Mouse (Mus musculus) WW6 (cell line): ENCODE measurements at regions not wholly inside any gene's neighbourhood (a gene's known extent, or its start where the extent isn't known, plus 50 kb on each side); places are given as distances from the start of the nearest gene placed in this dataset.
"Not testable (repeated sequence)": the region's sequence is repeated elsewhere in the genome, so short reads cannot be mapped to it uniquely, and the experiment has no call there.

Source experiments
- DNase-seq: peaks from one replicate; pipeline ENCODE4 v3.0.0-alpha.2; 2013; ENCODE audit warnings: low read depth, low spot score

DNA sequence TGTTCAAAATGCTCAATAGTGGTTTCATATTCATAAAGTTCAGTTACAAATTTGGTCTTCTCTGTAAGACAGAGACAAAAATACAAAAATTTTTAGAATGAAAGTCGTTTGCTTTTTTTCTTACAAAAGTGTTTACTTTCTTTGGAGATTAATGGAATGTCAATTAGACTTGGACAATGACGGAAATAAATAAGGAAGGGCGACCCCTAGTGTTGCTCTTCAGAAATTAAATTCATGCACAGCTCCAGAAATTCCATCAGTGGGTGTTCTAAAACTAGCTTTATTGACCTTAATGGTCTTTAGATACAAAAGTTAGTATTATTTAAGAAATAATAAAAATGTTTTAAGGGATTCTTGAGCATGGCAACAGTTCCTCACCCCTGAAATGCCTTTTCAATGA is 141.8 kb upstream of the Lama2 start:
- peak; percentile 3 for DNase-seq

DNA sequence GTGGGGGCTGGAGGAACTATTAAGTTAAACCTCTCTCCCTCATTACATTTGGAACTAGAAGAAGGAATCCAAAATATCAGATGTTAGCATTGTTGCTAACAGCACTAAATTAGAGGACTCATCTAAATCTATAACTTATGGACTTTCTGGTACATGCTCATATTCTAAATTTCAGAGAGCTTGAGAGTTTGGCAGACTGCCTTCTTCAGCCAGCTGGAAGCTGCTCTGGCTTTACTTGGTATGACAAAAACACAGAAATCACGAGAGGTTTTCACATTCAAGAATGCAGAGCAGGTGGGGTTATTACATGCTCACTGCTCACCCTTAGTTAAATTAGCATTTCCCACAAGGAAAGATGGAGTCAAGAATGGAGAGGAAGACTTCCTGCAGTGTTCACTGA is 182.8 kb upstream of the Lama2 start:
- DNase-seq, result no peak

DNA sequence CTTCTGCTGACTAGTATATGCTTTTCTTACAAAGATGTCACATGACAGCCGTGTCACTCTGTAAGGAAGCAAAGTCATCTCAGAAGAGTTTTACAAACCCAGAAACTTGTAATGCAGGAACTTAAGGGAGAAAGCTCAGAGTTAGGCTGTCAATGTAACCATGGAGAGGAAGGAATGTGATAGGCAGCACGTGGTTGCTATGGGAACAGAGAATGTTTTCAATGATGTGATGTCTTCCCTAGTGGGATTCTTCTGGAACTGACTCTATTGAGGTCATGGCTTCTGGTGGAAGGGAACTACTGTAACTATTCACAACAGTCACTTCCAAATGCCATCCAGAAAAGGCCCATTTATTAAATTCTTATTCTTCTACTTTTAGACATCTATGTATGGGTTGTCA is 190.0 kb upstream of the Lama2 start:
- no peak for DNase-seq

DNA sequence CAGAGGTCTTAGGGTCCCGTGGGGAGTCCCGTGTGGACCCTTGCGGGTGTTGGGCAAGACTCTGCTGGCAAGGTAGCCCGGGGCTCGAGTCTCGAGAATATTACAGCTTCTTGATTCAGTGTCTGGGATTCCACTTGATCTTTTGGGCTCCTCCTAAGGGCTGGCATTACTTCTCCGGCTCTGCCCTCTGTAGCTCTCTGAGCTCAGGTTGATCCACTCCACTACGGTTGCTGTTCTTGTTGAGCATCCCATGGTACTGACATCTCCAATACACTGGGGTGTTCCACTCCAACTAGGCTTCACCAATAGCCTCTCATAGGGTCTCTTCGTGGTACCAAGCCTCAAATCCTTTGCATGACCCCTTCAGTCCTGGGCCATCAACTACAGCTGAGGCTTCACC is 206.1 kb upstream of the Lama2 start:
- DNase-seq, result not testable (repeated sequence)

DNA sequence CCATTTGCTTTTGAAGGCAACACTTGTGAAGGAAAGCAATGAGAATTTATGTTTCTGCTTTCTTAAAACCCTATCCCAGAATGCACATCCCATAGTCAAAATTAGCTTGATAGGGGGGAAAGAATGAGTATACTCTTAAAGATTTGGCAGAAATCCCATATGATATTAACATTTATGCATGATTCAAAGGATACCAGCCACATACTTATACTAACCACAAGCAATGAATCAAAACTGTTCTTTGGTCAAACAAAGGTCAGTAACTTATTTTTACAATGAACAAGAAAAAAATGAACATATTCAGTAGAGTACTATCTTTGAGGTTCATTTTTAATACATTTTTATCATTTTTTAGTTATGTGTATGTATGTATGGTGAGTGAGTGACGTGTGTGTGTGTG is 208.8 kb upstream of the Lama2 start:
- DNase-seq, result no peak

DNA sequence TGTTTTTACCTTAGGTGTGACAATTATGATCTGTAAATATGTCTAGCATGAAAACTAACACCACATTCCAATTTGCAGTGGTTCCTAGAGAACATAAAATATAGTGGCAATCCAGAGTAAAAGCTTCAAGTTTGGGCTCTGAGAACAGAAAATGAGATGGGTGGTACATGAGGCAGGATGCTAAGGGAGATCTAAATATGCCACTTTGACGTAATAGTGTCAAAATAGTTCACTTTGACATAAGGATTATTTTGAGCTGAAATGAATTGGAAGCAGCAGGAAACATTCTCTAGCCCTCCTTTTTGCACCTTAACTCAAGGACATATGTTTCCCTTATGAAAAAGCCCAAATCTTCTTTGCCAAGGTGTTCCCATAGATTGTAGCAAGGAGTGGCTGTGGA is 219.1 kb upstream of the Lama2 start:
- no peak for DNase-seq

DNA sequence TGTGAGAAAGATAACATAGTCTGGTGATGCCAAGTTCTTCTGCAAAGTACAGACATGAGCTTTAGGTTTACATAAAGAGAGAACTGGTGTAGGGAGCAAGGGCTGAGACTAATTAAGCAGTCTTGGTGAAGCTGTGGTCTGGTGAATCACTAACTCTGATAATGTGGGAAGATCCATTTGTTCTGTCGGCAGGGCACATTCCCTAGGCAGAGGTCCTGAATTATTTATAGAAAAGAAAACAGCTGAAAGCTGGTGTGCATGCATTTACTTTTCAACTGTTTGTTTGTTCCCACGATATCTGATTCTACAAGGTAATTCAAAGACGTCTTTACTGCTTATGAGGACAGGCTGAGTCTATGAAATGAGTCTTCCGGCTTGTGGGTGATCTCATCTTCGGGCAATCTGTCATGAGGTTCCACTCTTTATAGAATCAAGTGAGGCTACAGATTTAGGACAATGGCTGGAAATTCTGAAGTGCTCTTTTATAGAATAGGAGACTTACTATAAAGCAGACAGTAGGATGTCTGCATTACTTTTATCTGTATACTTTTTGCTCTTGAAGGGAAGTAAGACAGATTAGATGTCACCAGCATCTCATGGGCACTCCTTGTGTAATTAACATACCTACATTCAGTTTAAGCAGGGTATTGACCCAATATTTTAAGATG is 221.6 kb upstream of the Lama2 start:
- no peak for DNase-seq

DNA sequence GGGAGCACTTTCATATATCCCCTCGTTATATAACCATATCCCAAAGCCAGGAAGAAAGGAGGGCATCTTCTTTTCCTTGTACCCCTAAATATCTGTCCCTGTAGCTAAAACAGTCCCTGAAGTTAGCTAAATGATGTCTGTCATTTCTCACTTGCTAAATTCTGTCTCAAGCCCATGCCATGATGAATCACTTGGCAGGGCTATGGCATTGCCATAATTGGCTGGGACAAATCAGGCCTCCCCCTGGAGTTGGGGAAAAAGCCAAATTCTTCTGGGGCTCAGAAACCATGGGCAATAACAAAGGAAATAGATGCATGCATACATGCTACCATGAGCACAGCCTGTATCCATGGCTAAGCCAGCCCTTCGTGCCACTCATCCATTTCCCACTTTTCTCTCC is 223.5 kb upstream of the Lama2 start:
- no peak for DNase-seq

DNA sequence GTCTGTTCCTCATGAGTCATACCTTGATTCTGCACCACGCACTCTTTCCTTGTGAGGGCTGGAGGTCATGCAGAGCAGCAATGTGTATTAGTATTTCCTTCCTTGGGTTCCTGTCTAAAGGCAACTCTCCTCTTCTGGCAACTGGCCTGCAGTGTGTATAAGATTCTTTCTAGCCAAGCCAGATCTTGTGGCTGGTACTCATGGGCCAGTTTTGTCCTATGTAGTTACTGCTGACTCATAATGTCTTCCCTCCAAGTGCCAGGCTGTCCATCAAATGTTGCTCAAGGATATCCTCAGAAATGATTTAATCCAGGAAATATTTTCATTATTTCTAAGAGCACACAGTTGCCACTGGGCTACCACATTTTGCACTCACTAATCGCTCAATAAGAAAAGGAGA is 211.0 kb upstream of the Ptprk start:
- no peak for DNase-seq

DNA sequence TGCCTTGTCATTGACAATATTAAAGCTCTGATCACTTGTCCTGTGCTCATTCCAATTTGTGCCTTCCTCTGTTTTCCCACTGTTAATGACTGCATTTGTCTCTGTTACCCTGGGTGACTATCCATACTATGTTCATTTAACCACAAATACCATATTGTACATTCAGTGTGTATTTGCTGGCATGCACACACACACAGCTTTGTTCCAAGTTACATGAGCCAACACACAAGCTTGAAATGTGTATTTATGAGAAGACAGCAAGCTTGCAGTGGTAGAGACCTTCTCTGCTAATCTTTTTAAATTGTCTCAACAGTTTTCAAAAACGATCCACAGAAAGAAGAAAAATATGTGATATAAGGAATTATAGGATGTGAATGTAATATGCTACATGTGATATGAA is 193.8 kb upstream of the Ptprk start:
- DNase-seq, result no peak

DNA sequence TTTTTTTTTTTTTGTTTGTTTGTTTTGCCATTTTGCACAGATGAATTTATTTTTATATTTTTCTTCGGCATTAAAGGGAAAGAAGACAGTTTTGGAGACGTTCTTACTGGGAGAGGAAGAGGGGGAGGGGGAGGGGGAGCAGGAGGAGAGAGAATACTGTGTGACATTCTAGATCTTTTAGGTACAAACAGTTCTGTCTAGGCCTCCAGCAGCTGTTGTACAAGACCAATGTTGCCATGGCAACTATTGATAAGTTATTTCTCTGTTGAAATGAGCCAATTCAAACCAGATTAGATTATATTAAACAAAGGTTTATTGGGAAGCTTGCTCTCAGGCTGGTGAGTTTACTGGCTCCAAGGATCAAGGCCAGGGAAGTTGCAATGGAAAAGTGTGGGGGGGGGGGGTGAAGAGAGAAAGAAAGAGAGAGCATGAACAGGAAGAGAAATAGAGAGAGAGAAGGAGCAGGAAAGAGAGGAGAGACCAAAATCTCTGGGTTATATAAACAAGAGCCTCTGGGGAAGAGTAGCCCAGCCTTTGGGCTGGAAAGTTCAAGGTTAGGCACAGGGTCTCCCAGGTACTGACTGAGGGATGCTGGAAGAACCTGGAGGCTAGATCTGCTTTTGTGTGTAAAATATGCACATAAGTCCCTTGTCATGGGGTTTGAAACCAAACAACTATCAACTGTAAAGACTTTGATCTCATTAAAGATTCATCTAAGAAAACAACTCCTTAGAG is 182.7 kb upstream of the Ptprk start:
- no peak for DNase-seq

DNA sequence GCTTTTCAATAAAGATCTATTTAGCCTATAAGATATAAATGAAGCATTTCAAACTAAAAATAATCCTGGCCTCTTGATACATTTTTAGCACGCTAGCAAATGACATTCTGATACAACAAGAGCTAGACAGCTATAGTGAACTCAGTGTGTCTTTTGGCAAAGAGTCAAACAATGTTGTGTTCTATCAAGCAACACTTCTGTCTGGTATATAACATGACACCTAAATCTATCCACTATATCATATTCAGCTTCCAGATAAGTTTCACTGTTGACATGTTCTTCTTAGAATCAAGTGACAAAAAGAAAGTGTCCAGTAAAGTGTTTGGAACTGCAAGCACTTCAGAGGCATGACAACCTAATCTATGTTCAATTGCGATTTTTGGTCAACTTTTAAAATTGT is 158.2 kb upstream of the Ptprk start:
- DNase-seq, result no peak

DNA sequence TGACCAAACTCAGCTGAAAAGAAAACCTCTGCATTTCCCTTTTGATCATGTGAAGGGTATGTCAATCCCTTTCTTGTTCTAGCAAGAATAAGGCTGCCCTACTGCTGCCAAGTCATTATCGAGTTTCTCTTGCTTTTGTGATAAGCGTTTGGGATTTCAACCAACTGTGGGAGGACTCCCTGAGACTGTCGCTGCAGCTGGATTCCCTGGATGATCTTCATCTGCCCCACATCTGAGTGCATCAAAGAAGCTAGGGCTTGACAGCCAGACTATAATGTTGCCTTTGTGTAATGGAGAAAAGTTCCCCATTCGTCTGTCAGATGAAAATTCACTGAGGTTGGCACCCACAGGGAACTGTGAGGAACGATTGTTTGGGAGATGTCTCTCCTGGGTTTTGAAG is 147.4 kb upstream of the Ptprk start:
- DNase-seq, result no peak

DNA sequence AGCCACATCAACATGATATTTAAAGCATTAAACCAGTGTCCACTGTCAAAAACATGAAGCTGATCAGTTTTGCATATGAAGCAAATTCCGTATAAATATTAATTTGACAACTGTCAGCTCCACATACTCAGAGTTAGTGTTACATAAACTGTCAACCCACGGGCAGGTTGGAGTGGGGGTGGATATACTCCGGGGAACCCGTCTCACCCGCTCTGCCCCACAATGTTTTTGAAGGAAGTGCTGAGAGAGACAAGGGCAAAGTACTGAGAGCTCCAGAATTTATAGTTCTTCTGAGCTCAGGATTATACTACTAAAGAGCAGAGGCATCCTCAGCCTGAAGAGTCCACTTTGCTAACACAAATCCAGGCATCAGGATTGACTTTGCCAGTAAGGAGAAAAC is 132.5 kb upstream of the Ptprk start:
- no peak for DNase-seq

DNA sequence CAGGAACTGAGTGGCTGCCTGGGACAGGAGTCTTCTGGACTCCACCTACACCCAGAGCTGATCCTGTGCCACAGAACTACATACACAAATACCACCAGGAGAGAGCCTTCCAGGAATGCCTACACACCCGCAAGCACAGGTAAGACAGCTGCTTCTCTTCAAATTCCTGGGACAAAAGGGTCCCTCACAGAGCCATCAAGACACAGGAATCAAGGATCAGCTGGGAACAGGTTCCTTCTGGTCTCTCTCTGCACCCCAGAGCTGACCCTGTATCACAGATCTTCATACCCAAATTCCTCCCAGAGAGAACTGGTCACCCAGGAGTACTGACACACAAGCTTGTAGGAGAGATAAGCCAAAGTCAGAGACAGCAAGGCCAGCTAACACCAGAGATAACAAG is 125.5 kb upstream of the Ptprk start:
- DNase-seq, result no peak

DNA sequence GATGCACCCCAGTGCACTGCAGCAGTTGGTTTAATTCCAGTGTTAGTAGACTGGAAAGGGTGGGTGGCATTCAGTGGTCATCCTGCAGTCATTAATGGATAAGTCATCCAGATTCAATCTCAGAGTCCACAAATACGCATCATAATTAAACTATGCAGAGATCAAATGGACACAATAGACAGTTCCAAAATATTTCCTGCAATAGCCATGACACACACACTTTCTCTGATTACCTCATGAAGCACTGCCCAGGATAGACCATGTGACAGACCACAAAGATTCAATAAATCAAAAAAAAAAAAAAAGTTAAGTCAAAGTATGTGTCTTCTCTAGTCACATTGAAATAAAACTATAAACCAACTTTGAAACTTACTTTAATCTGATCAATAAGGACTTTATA is 106.4 kb upstream of the Ptprk start:
- no peak for DNase-seq

DNA sequence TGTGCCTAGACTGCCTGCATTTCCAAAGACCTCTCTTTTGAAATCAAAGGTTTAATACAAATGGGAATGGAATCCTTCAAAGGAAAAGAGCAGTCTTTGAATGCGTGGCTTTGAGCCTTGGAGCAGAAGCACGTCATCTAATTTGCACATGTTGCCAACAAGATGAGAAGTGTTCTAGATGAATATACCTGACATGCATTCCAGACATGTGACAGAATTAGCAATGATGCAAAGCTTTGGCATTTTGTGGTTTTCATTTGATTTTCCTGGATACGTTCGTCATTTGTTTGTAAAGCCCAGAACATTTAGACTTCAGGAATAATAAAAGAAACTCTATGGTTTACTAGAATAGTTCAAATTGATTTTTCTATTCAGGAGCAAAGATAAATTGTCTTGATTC is 90.6 kb upstream of the Ptprk start:
- no peak for DNase-seq

DNA sequence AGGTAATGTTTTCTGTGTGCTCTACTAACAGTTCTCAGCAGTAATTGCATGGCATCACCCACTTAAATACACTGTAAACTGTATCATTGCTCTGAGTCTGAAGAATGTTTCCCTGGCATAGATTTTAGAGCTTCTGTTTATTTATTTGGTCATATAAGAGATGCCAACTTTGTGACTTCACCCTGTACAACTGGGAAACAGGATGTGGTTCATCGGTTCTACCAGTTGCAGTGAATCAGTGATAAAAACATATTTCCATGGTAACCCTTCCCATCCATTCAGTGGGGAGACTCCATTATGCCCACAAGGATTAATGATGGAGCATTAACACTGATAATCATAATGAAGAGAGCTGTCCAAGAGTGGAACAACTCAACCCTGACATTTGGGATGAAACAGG is 89.6 kb upstream of the Ptprk start:
- no peak for DNase-seq

DNA sequence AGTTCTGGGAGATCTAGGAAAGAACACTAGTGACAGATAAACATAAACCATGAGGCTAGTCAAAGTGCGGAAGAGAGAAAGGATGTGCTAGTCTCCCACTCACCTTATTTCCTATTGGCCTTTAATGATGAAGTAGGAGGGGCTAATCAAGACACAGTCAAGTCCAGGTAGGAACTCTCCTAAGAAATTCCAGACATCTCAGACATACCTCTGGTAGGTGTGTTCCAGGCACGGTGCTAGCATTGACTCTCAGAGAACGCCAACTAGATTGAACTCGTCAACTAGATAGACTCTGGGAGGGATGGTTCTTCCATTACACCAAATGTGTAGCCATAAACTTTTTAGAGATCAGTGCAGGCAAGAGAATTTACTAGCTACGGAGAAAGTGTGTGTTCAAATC is 87.6 kb upstream of the Ptprk start:
- DNase-seq, result no peak

DNA sequence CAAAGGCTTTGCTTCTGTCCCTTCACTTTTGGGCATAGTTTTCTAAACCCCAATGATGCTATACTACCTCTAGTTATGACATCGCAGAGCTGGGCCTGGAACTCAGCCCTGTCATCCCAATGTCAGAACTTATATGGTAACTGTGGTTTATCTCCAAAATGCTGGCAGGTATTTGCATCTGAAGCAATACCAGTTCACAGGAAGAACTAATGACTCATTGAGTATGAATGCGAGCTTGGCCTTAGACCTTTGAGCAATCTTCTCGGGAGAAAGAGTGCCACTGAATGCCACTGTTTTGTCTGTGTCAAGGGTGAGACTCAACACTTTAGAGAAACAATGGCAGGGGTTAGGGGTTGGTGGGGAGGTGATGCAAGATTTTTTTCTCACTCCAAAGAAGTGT is 86.6 kb upstream of the Ptprk start:
- DNase-seq, result no peak

DNA sequence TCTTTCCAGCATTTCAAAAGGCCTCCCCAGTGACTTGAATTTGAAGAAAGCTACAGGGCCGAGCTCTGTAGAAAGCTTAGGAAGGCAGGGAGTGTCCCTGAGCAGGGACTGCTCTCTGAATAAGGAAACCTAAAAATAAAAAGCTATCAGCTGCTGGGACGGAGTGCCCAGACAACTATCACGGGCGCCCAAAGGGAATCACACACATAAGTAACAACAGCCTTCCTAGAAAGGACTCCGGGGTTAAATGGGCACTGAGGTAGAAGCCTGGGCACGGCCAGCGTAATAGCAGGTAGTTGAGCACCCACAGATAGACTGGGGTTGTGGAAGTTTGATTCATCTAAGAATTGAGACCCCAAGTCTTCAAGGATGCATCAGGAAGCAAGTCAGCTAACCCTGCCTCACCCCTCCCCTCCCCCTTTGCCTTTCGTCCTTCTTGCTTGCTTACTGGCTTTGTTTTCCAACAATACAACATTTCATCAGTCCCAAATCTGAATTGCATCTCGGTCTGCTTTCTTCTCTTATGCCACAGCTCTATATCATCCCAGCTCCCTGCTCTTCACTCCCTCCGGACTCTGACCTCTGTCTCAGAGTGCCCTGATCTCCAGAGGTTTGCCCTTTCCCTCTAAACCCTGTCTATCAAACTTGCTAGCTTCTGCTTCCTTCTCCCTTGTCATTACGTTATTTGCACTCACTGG is 84.1 kb upstream of the Ptprk start:
- DNase-seq, result no peak

DNA sequence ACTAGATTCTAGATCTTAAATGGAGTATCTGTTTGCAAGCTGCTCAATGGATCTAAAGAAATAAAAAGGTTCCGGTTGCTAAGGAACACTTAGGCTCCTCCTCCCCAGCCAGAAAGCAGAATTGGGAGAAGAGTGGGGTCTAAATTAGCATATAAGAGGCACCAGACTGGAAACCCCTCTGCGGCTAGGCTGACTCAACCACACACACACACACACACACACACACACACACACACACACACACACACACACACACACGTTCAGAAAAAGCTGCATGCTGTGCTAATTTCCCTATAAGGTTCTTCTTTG is 83.6 kb upstream of the Ptprk start:
- no peak for DNase-seq

DNA sequence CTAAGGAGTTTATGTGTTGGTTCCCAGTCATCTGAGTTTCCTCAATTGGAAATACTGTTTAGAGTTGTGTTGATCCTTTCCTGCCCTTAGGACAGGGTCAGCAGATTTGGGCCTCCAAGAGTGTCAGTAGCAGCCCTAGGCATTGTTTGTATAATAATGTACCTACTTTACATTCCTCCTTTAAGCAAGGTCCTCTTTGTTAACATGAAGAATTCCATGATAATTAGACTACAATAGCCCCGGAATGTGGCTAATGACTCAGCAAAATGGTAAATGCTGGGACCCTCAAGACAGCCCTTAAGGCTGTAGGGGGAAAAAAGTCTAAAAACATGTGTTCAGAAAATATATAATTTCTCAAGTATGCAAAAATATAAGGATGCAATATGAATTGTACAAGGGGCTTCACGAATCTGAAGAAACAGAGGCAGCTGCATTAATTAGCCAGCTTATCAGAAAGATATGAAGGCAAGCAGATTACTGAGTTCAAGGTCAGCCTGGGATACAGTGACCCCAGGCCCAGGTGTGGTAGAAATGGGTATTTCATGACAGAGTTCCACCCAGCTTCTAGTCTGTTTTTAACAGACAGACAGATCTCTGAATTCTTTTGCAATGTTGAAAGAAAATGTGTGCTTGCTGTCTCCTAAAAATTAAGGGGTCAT is 80.1 kb upstream of the Ptprk start:
- no peak for DNase-seq
